Mouse (Mus musculus): ENCODE measurements around the gene Cirbp.

Cirbp gene

DNA sequence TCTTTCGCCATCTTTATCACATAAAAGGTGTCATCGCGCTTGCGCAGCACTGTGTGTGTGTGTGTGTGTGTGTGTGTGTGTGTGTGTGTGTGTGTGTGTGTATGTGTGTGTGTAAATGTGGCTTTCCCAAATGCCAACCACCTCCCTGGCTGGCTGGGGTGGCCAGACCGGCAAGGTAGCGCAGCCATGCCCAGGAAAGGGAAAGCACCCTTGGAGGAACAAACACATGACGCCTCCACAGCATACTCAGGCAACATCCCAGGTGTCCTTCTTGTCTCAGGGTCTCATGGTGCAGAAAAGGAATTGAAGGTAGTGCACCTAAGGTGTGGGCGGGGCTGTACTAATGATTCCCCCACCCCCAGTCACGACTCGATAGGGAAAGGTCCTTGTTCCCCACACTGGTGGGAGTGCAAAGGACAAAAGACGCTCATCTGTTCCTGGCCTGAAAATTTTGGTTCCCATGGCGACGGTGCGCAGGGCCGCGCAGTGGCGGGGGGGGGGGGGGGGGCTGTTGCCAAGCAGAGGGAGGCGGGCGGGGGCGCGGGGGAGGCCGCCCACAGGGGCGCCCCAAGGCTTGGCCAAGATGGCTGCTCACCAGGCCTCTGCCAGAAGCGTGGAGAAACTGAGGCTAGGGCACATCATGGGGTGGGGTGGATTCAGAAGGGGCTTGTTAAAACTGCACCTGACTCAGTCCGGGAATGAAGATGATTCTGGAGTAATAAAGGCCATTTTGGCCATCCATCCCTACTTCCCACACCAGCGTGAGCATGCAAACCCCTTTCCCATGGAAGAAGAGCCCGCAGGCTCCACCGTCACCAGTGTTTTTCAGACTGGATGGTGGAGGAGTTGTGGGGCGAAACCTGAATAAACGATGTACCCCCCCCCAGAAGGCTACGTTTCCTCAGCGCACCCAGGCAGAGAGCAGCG is 27.9 kb upstream of the Cirbp start:
- no peak for DNase-seq (ENCODE audit: low read depth, low spot score)

DNA sequence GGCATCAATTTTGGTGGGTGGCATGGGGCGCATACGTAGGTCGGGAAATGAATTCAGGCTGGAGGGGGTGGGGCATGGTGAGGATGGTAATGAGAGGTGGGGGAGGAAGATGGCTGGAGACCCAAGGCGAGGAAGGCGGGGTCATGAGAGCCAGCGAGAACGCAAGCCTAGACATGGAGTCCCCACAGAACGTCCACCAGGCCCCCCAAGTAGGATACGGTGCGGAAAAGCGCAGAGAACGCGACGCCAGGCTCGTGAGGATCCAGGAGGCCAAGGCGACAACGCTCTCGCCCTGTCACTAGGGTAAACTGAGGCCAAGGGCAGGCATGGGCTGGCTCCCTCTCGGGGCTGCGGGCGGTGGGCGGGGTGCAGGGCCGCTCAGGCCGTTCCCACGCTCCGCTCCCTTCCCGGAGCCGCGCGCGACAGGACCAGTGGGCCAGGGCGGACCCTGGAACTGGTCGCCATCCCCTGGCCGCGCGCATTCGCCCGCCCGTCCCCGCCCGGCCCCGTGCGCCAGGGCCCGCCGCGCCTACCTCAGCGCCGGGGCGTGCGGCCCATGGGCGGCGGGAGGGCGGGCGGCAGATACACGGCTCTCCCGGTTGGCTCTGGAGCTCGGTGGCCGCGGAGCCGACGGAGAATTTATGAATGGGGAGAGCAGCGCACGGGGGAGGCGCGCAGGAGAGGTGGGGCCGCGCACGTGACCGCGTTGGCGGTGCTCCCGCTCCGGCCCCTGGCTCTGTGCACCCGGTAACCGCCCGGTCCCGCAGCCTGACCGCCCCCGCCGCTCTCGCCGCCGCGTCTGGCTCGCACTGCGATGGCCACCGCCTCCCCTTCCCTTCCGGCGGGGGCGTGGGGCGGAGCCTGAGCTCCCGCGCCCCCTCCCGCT is 27.0 kb upstream of the Cirbp start, which contains the start of gene Atp5d:
Gene Atp5d (plus strand): TSS at position 80 of the 886 bp plus-strand sequence.
- no peak for DNase-seq (ENCODE audit: low read depth, low spot score)

DNA sequence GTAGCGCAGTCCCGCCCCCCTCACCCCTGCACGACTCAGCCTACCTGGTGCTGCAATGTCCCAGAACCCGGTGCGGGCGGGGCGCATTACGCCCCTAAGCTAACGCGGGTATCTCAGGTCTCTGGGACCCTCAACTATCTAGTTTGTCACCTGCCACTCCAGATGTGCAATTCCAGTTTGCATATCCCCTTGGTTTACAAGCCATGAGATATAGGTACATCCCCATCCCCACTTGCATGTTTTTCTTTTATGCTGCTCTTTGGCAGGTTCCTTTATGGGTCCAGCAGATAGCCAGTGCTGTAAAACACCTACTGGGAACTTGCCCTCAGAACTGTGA is 26.4 kb upstream of the Cirbp start:
- DNase-seq (ENCODE audit: low read depth, low spot score): no peak

DNA sequence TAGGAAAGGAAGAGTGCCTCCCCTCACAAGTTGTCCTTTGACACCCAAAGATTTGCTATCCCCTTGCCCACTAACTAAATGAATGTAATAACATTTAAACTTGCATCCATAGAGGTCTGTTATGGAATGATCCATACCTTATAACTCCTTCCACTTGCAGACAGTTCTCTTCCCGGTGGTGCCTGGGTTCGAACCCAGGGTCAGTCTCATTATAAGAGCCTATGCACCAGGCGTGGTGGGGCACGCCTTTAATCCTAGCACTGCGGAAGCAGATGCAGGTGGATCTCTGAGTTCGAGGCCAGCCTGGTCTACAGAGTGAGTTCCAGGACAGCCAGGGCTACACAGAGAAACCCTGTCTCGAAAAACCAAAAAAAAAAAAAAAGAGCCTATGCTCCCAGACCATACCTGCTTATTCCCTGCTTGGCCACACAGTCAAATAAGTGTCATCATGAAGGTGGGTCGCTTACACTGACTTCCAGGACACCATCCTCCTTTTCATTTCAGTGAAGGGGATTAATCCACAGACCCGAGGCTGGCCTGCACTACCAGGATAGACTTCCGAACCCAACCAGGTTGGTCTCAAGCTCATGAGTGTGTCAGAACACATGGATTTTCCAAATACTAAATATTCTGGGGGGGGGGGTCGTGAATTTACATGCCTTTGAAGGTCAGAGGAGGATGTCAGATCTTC is 25.7 kb upstream of the Cirbp start:
- no peak for DNase-seq (ENCODE audit: low read depth, low spot score)

DNA sequence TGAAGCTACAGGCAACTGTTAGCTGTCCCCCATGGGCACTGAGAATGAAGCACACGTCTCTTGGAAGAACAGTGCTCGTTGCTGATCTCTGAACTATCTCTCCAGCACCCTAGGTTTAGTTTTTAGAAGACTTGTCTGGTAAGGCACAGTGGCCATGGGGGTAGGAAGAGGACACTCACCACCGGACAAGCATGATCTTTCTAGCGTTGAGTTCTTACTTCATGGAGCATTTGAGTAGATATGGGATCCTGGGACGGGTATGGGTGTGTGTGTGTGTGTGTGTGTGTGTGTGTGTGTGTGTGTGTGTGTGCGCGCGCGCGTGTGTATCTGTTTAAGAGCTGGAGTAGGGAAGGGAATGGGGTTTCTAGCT is 25.1 kb upstream of the Cirbp start, which contains the start of gene Cbarp:
Gene Cbarp (minus strand): TSS at position 170 of the 370 bp plus-strand sequence.
- DNase-seq (ENCODE audit: low read depth, low spot score): no peak

DNA sequence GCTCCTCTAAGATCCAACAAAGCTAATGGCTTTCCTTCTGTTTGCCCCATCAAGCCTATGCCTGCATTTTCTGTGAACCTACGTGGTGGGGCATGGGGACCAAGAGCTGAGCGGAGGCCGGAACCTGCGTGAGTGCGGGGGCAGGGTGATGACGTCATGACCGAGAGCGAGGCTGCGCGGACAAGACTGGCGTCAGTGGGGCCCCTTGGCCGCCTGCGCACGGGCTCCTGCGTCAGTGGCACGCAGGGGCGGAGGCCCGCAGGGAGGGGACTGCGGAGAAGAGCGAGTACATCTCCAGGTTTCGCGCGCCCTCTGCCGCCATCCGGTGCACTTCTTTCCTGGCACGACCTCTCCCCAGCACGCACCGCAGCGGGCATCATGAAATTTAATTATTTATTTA is 24.5 kb upstream of the Cirbp start:
- DNase-seq (ENCODE audit: low read depth, low spot score): peak; percentile 81

DNA sequence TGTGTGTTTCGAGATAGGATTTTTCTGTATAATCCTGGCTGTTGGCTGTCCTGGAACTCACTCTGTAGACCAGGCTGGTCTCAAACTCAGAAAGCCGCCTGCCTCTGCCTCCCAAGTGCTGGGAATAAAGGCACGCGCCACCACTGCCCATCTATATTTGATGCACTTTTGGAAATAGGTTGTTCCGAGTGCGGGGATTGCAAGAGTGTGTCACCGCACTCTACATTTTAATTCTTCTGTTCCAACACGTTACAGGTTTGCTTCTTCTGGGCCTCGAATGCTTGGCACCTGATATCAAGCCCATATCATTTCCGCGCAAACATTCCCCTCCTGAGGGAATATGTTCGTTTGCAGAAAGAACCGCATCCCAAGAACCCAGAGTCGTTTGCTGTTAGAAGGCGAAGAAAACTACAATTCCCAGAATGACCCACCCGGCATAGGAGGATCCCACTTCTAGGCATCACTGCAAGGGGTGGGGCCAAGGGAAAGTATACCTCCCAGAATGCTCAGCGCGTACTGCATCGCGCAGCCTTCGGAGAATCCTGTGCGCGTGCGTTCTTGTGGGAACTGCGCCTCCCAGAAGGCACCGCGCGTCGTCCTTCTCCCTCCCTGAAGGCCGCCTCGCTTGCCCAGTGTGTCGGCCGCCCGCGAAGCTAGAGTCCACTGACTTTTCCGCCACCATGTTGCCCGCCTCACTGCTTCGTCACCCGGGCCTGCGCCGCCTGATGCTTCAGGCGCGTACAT is 23.8 kb upstream of the Cirbp start:
- peak; percentile 96 for DNase-seq (ENCODE audit: low read depth, low spot score)

DNA sequence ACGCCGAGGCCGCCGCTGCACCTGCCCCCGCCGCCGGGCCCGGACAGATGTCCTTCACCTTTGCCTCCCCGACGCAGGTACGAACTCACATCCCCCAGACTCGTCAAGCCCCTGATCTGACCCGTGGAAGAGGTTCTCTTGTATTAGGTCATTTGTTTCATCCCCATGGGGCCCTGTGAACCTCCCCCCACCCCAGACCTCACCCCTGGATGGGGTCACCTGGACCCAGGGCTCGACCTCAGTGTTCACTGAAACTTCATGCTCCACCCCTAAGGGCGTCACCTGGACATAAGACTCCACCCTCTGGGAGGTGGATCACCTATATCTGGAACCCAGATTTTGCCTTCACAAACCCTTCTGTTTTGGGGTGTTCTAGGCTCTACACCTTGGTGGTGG is 23.3 kb upstream of the Cirbp start:
- DNase-seq (ENCODE audit: low read depth, low spot score): no peak

DNA sequence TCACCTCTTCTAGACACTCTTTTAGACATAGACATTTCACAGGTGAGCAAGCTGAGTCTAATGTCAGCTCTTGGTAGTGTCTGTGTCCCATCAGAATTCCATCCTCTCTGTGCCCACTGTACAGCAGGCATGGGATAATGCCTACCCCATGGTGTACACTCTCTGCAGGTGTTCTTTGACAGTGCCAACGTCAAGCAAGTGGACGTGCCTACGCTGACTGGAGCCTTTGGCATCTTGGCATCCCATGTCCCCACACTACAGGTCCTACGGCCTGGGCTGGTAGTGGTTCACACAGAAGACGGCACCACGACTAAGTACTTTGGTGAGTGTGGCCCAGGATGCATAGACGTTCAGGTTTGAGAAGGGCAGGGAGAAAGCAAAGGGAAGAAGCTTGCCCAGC is 22.1 kb upstream of the Cirbp start:
- DNase-seq (ENCODE audit: low read depth, low spot score): no peak

DNA sequence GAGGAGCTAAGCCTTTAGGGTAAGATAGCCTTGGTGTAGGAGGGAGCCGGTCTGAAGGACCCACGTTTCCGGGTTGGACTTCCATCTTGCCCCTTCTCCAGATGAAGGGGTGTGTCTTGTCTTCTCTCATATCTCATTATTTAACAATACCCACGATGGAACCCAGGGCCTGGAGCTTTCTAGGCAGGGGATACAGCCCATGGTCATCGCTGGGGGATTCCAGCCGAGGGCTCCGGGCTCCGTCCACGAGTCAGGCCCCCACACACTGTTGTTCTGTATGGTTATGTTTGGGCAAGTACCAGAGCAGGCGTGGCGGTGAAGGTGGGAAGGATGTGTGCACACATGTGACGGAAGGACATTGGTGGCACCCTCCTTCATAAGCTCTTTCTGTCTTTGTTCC is 21.6 kb upstream of the Cirbp start:
- no peak for DNase-seq (ENCODE audit: low read depth, low spot score)

DNA sequence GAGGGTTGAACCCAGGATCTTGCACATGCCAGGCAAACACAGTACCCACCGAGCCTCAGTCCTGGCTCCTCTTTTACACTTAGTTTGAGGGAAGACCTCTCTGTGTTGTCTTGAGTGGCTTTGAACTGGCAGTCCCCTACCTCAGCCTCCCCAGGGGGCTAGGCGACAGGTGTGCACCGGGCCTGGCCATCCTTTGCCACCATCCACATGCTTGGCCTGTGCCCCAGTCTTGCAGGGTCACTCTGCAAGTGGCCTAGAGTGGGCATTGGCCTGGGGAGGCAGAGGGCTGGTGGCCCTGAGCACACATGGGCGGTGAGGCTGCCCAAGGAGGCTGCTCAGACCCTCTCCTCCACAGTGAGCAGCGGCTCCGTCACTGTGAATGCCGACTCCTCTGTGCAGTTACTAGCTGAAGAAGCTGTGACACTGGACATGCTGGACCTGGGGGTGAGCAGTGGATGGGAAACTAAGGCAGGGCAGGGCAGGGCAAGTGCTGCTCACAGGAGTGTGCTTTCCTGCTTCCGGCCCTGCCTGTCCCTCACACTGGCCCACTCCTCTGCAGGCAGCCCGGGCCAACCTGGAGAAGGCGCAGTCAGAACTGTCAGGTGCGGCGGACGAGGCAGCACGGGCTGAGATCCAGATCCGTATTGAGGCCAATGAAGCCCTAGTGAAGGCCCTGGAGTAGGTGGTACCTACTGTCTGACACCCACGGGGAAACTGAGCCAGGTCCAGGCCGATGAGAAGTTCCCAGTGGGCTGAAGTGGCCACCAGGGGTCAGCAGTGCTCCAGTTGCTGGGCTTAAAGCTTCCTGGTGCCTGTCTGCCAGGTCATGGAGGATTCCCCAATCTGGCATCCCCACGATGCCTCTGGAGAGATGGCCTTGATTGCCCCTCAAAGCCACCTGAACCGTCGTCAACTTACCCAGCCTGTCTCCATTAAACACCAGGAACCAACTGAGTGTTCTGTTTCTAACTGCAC is 20.6 kb upstream of the Cirbp start:
- DNase-seq (ENCODE audit: low read depth, low spot score): no peak

DNA sequence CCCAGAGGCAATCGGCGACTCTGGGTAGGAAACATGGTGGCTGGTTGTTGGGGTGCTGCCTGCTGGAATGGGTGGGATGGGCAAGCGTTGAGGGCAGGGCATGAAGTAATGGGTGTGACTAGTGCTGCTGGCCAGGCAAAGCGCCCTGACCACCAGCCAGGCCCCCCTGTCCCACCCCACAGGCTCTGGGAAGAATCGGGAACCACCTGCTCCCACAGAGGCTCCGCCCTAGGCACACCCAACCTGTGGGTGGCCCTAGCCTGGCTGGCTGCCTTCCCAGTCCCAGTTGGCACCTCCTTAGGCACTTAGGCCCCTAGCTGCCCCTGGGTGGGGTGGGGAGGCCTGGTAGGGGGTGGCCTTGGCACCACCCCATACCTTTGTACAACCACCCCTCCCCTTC is 19.9 kb upstream of the Cirbp start:
- DNase-seq (ENCODE audit: low read depth, low spot score): no peak

DNA sequence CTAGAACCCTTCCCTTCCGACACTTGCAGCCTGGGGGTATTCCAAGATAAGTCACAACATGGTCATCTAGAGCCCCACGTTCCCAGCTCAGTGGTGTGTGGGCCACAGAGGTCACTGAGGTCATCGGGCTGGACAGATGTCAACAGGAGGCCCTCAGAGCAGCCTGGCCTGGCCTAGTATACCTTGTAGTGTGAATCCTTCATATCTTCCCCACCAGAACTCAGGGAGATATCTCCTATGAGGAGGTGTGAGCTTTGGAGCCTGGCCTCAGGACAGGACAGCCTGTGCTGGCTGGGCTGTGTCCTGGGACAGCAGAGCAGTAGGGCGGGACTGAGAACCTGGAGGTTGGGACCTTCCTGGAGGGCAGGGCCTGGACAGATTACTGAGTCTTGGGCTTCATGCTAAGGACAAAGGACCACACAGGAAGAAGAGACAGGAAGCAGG is 19.2 kb upstream of the Cirbp start:
- no peak for DNase-seq (ENCODE audit: low read depth, low spot score)

DNA sequence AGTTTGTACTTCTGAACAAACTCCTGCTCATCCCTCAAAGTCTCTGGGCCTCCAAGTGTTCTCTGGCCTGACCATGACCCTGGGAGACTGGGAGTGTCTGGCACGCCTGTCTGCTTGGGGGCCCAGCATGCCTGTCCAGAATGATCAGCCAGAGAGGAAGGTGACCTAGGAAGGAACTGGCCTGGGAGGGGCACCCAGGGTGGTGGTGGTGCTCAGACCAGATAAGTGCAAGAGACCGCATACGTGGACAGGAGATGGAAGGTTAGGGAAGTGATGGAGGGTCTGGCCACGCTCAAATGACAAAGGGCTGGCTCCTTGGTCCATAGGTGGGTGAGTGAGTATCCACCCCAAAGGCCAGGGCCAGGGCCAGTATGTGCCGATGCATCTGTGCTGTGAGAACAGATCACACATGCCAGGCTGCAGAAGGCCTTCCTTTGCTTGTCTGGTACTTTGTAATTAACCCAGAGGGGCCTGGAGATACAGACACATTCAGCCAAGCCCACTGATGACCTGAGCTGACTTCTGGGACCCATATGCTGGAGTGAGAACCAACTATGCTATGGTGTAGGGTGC is 18.6 kb upstream of the Cirbp start:
- no peak for DNase-seq (ENCODE audit: low read depth, low spot score)

DNA sequence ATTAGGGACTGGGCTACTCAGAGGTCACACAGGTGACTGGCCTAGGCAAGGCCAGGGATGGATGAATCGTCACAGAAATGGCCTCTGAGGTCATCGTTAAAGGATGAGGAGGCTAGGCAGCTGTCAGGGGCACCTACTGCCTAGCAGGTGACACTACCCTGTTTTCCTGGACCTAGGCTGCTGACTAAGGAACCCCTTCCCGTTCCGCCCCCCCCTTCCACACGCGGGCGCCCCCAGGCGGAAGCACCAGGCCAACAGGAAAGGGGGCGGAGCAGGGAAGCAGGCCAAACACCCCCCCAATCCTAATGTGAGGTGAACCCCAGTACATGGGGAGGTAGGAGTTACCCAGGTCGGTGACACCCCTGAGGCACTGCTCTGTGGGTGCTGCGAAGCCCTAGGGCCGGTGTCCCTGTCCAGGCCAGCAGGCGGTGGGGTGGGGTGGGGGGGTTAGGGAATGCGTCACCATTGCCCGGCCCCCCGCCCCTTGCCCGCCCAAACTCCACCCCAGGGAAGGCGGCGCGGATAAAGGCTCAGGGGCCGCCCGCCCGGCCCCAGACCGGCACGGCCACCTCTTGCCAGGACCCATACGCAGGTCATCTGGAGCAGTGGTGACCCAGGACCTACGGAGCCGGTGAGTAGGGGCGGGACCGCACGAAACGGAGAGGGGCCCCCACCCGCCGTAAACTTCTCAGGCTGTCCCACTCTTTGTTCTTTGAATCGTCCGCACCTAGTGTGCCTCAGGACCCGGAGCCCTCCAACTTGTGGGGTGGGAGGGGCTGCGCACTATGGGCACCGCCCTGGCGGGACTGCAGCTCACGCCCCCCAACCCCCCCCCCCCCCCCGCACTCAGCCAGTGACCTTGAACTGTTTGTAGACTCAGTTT is 17.8 kb upstream of the Cirbp start, which contains the start of gene Midn:
Gene Midn (plus strand): TSS at position 554 of the 883 bp plus-strand sequence.
- DNase-seq (ENCODE audit: low read depth, low spot score): no peak

DNA sequence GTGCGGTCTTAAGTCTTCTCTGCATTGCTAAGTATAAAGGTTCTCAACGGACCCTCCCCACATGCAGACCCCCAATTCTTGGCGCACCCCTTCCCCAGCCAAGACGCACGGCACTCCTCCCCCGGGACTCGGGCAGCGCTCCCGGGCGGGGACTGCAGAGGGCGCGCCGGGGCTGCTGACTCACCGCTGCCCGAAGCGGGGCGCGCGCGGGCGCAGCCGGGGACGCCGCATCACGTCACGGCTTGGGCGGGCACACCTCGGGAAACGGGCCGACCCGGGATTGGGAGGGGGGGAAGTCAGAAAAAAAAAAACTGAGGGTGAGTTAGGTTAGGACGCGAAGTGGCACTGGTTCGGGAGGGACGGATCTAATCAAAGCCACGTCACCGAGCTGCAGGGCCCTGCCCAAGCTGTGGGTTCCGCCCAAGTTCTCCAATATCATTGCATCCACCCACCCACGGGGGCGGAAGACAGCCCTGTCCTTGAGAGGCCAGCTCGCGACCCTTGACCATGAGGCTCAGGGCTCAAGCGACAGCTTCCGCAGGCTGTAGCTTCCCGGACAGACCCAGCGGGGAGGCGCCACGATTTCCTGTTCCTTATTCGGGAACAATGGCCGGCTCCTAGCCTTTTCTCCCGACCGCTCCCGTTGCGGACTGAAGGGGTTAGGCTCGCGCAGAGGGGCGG is 17.0 kb upstream of the Cirbp start:
- DNase-seq (ENCODE audit: low read depth, low spot score): peak; percentile 81

DNA sequence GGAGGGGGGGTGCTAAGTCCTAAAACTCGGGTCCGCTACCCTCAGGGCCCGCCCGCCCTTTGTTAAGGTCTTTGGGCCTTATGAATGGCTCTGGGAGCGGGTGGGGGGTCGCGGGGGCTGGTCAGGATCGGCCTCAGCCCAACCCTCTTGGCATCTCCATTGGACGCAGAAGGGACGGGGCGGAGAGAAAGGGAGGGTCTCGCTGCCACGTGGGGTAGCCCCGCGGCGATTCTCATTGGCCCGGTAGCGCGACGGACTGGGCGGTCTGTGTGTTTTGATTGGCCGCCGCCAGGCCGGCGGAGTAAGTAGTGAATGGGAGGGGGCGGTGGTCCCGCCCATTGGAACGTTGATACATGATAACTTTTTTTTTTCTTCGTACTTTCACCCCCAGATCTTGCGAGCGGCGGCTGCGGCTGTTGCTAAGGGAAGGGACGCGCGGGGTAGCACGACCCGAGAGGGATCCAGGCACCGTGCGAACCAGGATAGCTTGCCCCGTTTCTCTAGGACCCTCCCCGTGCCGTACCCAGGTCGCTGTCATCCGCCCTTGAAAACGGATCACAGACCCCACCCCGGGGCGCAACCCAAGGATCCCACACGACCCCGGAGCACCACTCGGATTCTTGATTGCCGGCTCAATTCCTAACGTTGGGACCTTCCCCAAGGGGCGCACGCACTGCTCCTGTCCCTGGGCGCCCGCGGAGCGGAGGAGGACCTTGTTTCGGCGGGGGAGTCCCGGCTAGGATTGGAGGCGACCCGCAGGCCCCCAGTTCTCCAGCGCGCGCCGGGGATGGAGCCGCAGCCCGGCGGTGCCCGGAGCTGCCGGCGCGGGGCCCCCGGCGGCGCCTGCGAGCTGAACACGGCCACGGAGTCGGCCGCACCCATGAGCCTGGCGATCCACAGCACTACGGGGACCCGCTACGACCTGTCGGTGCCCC is 16.2 kb upstream of the Cirbp start:
- DNase-seq (ENCODE audit: low read depth, low spot score): peak; percentile 82
